9 mouse cellular contexts compared by ENCODE assay signal in the genomic region with DNA sequence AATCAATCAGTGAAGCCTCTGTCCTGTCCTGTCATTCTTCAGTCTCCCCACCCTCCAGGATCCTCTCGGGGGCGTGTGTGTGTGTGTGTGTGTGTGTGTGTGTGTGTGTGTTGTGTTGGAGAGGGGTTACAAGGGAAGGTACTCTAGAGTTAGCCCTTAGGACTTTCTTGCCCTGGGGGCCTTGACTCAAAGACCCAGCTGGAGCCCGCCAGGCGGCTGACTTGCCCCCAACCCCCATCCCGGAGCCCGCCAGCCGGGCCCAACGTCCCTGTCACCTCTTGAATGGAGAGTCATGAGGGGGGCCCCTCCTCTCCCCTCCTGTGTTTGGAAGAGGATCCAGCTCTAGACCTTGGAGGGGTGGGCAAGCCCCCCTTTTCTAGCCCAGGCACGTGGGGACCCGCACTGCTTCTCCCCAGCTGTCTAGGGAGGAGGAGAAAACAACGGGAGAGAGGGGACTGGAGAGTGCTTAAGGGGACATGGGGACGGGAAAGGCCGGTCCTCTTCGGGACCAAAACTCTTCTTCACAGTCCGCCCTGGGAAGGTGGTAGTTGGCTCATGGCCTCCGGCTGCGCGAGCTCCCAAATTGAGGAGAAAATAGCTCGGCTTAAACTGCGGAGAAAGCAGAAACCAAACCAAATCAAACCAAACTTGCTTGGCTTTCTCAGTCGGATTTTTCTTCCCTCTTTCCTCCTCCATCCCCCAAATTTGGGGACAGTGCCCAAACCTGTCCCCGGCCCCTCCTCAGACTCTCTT. TPM values are rescaled to one million over a fixed set of nuclear protein-coding genes. Genes with fewer than 3 reads are reported as not detected.
DNase-seq lines count a peak whose midpoint lies in the region; ATAC-seq lines count a peak whose summit lies in the region.
"Had no signal": no experiment of that assay in that cellular context is flagged by ENCODE, and none has a peak within 500 bp of the region (broad histone marks: within the 10 kb centered on the region; RNA-seq: fewer than 3 reads in every experiment).

No protein-coding gene starts in this region.

- H3K4me1 ChIP-seq in forebrain, embryonic 12.5 days = peaks cover 1% of the 10 kb centered on the region; the same call in 1 of the 2 replicates
- peaks cover 2% of the 10 kb centered on the region; the same call in 1 of the 2 replicates for H3K4me1 ChIP-seq in forebrain, embryonic 11.5 days (replicated peaks; ENCODE audit: control insufficient read depth, insufficient read depth, low read length)
- peaks cover 5 to 6% of the 10 kb centered on the region in 2 experiments; a peak in 2 of 4 replicates for H3K4me1 ChIP-seq in heart, embryonic 14.5 days (ENCODE audit: control insufficient read depth in 2 of 2, insufficient read depth in 2 of 2, low read length in 2 of 2)
- H3K4me1 ChIP-seq in lung, embryonic 16.5 days (replicated peaks; ENCODE audit: control insufficient read depth, insufficient read depth, low read length) = peaks cover 17% of the 10 kb centered on the region

- no peak overlapping the region for H3K9ac ChIP-seq in forebrain, embryonic 12.5 days
- H3K9ac ChIP-seq in forebrain, embryonic 11.5 days (ENCODE audit: low read length) = no peak overlapping the region
- peak overlapping the region; percentile 1; the same call in 1 of the 2 replicates for H3K9ac ChIP-seq in heart, embryonic 14.5 days (ENCODE audit: low read length)
- H3K9ac ChIP-seq in lung, embryonic 16.5 days (ENCODE audit: low read length) = peak overlapping the region; percentile 46

- no peak overlapping the region for H3K4me3 ChIP-seq in forebrain, embryonic 12.5 days (replicated peaks)
- no peak overlapping the region for H3K4me3 ChIP-seq in forebrain, embryonic 11.5 days (ENCODE audit: low read depth, low read length)
- peak overlapping the region; percentile 21 to 34 for H3K4me3 ChIP-seq in heart, embryonic 14.5 days (ENCODE audit: control insufficient read depth in 1 of 2, insufficient read depth in 1 of 2, low read depth in 1 of 2, low read length in 2 of 2)
- peak overlapping the region; percentile 52 for H3K4me3 ChIP-seq in lung, embryonic 16.5 days (ENCODE audit: low read length)
- H3K4me3 ChIP-seq: erythroblast, embryonic 14.5 days had no signal

- H3K27ac ChIP-seq in forebrain, embryonic 12.5 days = no peak overlapping the region
- no peak overlapping the region for H3K27ac ChIP-seq in forebrain, embryonic 11.5 days (ENCODE audit: low read depth, low read length)
- no peak overlapping the region for H3K27ac ChIP-seq in heart, embryonic 14.5 days (replicated peaks in 1 of 2; ENCODE audit: control insufficient read depth in 1 of 2, insufficient read depth in 1 of 2, low read depth in 2 of 2, low read length in 2 of 2)
- H3K27ac ChIP-seq in lung, embryonic 16.5 days (ENCODE audit: low read length) = peak overlapping the region; percentile 34

- no peak for ATAC-seq in forebrain, embryonic 12.5 days (ENCODE audit: low FRiP score)
- no peak for ATAC-seq in forebrain, embryonic 11.5 days (replicated peaks; ENCODE audit: low FRiP score)
- no peak for ATAC-seq in heart, embryonic 14.5 days (ENCODE audit: insufficient number of reproducible peaks, insufficient read depth, low FRiP score, low read depth)
- peak; percentile 69 for ATAC-seq in lung, embryonic 16.5 days (ENCODE audit: low read depth)

- WGBS in forebrain, embryonic 12.5 days = 1% methylated on average over 22 of the region's 22 CpGs
- WGBS in forebrain, embryonic 11.5 days = under 1% methylated on average over 22 of the region's 22 CpGs
- 6% methylated on average over 22 of the region's 22 CpGs for WGBS in heart, embryonic 14.5 days
- 2% methylated on average over 22 of the region's 22 CpGs for WGBS in lung, embryonic 16.5 days

- no peaks in the 10 kb centered on the region for H3K9me3 ChIP-seq in forebrain, embryonic 12.5 days
- no peaks in the 10 kb centered on the region for H3K9me3 ChIP-seq in forebrain, embryonic 11.5 days (ENCODE audit: control insufficient read depth, low read length)
- no peaks in the 10 kb centered on the region for H3K9me3 ChIP-seq in heart, embryonic 14.5 days (ENCODE audit: control insufficient read depth, low read length)
- H3K9me3 ChIP-seq in lung, embryonic 16.5 days (ENCODE audit: control insufficient read depth, low read length) = no peaks in the 10 kb centered on the region

- H3K27me3 ChIP-seq in forebrain, embryonic 12.5 days = peaks cover 97% of the 10 kb centered on the region
- H3K27me3 ChIP-seq in forebrain, embryonic 11.5 days (ENCODE audit: control insufficient read depth, insufficient read depth, low read length) = peaks cover 97% of the 10 kb centered on the region
- peaks cover 98% of the 10 kb centered on the region for H3K27me3 ChIP-seq in heart, embryonic 14.5 days (ENCODE audit: control insufficient read depth, insufficient read depth, low read length)
- peaks cover 39% of the 10 kb centered on the region for H3K27me3 ChIP-seq in lung, embryonic 16.5 days (ENCODE audit: control insufficient read depth, insufficient read depth, low read depth, low read length)

- DNase-seq in forebrain, embryonic 11.5 days (ENCODE audit: low spot score) = no peak
- peak; percentile 75 for DNase-seq in ES-CJ7 (ENCODE audit: low read depth, low spot score)
- no peak for DNase-seq in natural killer cell, adult 2 months (ENCODE audit: low spot score in 2 of 2)
- no peak for DNase-seq in layer of hippocampus, postnatal 36 days
- DNase-seq in layer of hippocampus, adult 11-12 months (ENCODE audit: low spot score) = no peak

- no peaks in the 10 kb centered on the region for H3K36me3 ChIP-seq in forebrain, embryonic 12.5 days (replicated peaks)
- H3K36me3 ChIP-seq in forebrain, embryonic 11.5 days (ENCODE audit: control insufficient read depth, insufficient read depth, low read length) = no peaks in the 10 kb centered on the region
- H3K36me3 ChIP-seq in heart, embryonic 14.5 days (ENCODE audit: control insufficient read depth, insufficient read depth, low read length) = no peaks in the 10 kb centered on the region
- no peaks in the 10 kb centered on the region; the same call in 1 of the 2 replicates for H3K36me3 ChIP-seq in lung, embryonic 16.5 days (ENCODE audit: control insufficient read depth, insufficient read depth, low read length)

- H3K4me2 ChIP-seq in forebrain, embryonic 12.5 days = 0 out of 2 replicates have a peak overlapping the region, but pooled peaks have one; percentile 17
- H3K4me2 ChIP-seq in forebrain, embryonic 11.5 days (ENCODE audit: low read depth, low read length, severe bottlenecking) = no peak overlapping the region
- peak overlapping the region; percentile 68 for H3K4me2 ChIP-seq in heart, embryonic 14.5 days (ENCODE audit: low read length)
- peak overlapping the region; percentile 68 for H3K4me2 ChIP-seq in lung, embryonic 16.5 days (ENCODE audit: low read depth, low read length)

RNA-seq across cellular contexts. Expression of a gene that starts 15.2 kb away (rescaled TPM):
- 1.7 and 2.3 TPM in 2 replicates for polyA plus RNA-seq in forebrain, embryonic 12.5 days (2016; fragmentation: Nextera tagmentation; extraction: Ambion mirVana)
- 0.88 and 2.0 TPM in 2 replicates for polyA plus RNA-seq in forebrain, embryonic 11.5 days (2014; fragmentation: Nextera tagmentation; extraction: Ambion mirVana)
- 6.0 and 7.9 TPM in 2 replicates for polyA plus RNA-seq in heart, embryonic 14.5 days (2014; fragmentation: Nextera tagmentation; extraction: Ambion mirVana)
- polyA plus RNA-seq in lung, embryonic 16.5 days (2015; fragmentation: Nextera tagmentation; extraction: Ambion mirVana) = 53.4 and 65.3 TPM in 2 replicates
- 1 to 10 TPM; 2.1 to 3.1 TPM for total RNA-seq in layer of hippocampus, postnatal 36 days (2021)
- polyA plus RNA-seq: erythroblast, embryonic 14.5 days had no signal

Comparison
In these comparisons a context has a peak if more than half of its experiments do, and no peak if none do; other contexts are left out.
1. H3K4me3 ChIP-seq: peak in heart, embryonic 14.5 days (2 of 2) and lung, embryonic 16.5 days (single experiment); none in forebrain, embryonic 12.5 days (single experiment) and forebrain, embryonic 11.5 days (single experiment).
2. H3K9ac ChIP-seq: peak in heart, embryonic 14.5 days (single experiment) and lung, embryonic 16.5 days (single experiment); none in forebrain, embryonic 12.5 days (single experiment) and forebrain, embryonic 11.5 days (single experiment).